Mouse (Mus musculus): Measurements from ENCODE around the gene Kcnip4. TPM values are rescaled to one million over a fixed set of nuclear protein-coding genes. Genes with fewer than 3 reads are reported as not detected.

Gene Kcnip4
- polyA plus RNA-seq, 1 experiment from 2014 or later = 4.5 TPM

DNA sequence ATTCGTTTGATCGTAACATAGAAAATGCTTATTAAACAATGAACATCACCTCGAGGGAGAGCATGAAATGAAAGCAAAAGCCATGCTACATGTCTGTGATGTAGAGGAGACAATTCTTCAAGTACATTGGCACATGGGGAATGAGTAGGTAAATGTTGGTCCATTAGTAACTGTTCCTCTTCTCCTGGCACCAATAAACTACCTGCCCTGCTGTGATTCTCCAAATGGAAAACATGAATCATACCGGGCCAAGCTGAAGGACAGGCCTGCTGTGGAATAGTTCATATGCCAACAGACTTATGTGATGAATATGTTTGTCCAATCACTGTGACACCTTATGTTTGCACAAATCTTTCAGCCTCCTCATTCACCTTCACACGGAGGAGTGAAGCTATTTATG, 429.3 kb downstream of the Kcnip4 start:
- DNase-seq (ENCODE audit: low spot score) = no peak
- H3K4me1 ChIP-seq (replicated peaks; ENCODE audit: control insufficient read depth, insufficient read depth, low read length) = no peaks in the 10 kb centered on the region
- ATAC-seq (replicated peaks; ENCODE audit: low FRiP score, low TSS enrichment, low read depth) = no peak
- H3K4me2 ChIP-seq (ENCODE audit: low read length) = no peak overlapping the region
- no peaks in the 10 kb centered on the region for H3K27me3 ChIP-seq (replicated peaks; ENCODE audit: control insufficient read depth, insufficient read depth, low read length)
- 79% methylated on average over 5 of the region's 5 CpGs for WGBS
- no peaks in the 10 kb centered on the region for H3K36me3 ChIP-seq (ENCODE audit: control insufficient read depth, insufficient read depth, low read length)
- H3K4me3 ChIP-seq (ENCODE audit: low read depth, low read length) = no peak overlapping the region
- H3K27ac ChIP-seq (ENCODE audit: low read depth) = no peak overlapping the region
- H3K9ac ChIP-seq (ENCODE audit: low read length) = no peak overlapping the region
- H3K9me3 ChIP-seq (ENCODE audit: control insufficient read depth, low read length) = no peaks in the 10 kb centered on the region

DNA sequence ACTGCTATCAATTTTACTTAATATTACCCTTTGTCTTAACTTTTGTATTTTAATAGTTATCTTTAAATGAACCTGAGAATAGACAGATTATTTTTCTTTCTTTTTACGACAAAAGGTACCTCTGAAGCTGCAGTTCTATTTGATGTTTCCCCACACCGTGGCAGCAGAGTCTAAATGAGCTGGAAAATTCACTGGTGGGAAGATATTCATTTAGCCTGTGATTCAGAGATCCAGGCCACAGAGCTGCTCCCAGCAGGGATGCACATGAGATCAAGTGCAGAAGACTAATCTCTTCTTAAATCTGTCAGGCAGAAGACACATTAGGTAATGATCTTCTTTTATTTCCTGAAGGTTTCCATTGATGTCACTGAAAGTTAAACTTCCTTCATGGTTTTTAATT, 429.8 kb downstream of the Kcnip4 start:
- H3K27ac ChIP-seq (ENCODE audit: low read depth) = no peak overlapping the region
- H3K4me3 ChIP-seq (ENCODE audit: low read depth, low read length) = no peak overlapping the region
- no peak for ATAC-seq (replicated peaks; ENCODE audit: low FRiP score, low TSS enrichment, low read depth)
- no peaks in the 10 kb centered on the region for H3K9me3 ChIP-seq (ENCODE audit: control insufficient read depth, low read length)
- H3K9ac ChIP-seq (ENCODE audit: low read length) = no peak overlapping the region
- no peaks in the 10 kb centered on the region for H3K4me1 ChIP-seq (replicated peaks; ENCODE audit: control insufficient read depth, insufficient read depth, low read length)
- H3K4me2 ChIP-seq (ENCODE audit: low read length) = no peak overlapping the region
- no peaks in the 10 kb centered on the region for H3K36me3 ChIP-seq (ENCODE audit: control insufficient read depth, insufficient read depth, low read length)
- 62% methylated on average over 2 of the region's 2 CpGs for WGBS
- no peak for DNase-seq (ENCODE audit: low spot score)
- H3K27me3 ChIP-seq (replicated peaks; ENCODE audit: control insufficient read depth, insufficient read depth, low read length) = no peaks in the 10 kb centered on the region

GRCm38 (mm10) chr5:49094306-49094705, 430.4 kb downstream of the Kcnip4 start:
- Histone ChIP-seq H3K9me3 (ENCODE audit: control insufficient read depth, low read length) (no peaks in the 10 kb centered on the region), H3K9ac (ENCODE audit: low read length) (no peak overlapping the region), H3K4me2 (ENCODE audit: low read length) (no peak overlapping the region), H3K27ac (ENCODE audit: low read depth) (no peak overlapping the region), H3K4me3 (ENCODE audit: low read depth, low read length) (no peak overlapping the region), H3K36me3 (ENCODE audit: control insufficient read depth, insufficient read depth, low read length) (no peaks in the 10 kb centered on the region), H3K4me1 (replicated peaks; ENCODE audit: control insufficient read depth, insufficient read depth, low read length) (no peaks in the 10 kb centered on the region), H3K27me3 (replicated peaks; ENCODE audit: control insufficient read depth, insufficient read depth, low read length) (no peaks in the 10 kb centered on the region)
- ATAC-seq (replicated peaks; ENCODE audit: low FRiP score, low TSS enrichment, low read depth) (no peak), DNase-seq (ENCODE audit: low spot score) (no peak)
- WGBS = 74% methylated on average over 3 of the region's 3 CpGs

GRCm38 (mm10) chr5:49090122-49090680, 434.5 kb downstream of the Kcnip4 start:
- H3K27ac ChIP-seq (ENCODE audit: low read depth) = no peak overlapping the region
- DNase-seq (ENCODE audit: low spot score) (peak; percentile 94), ATAC-seq (replicated peaks; ENCODE audit: low FRiP score, low TSS enrichment, low read depth) (peak; percentile 64)
- peak overlapping the region; percentile 36; the same call in 1 of the 2 replicates for H3K4me2 ChIP-seq (ENCODE audit: low read length)
- H3K9me3 ChIP-seq (ENCODE audit: control insufficient read depth, low read length) = no peaks in the 10 kb centered on the region
- no peaks in the 10 kb centered on the region for H3K4me1 ChIP-seq (replicated peaks; ENCODE audit: control insufficient read depth, insufficient read depth, low read length)
- 9% methylated on average over 6 of the region's 6 CpGs for WGBS
- no peak overlapping the region for H3K4me3 ChIP-seq (ENCODE audit: low read depth, low read length)
- H3K27me3 ChIP-seq (replicated peaks; ENCODE audit: control insufficient read depth, insufficient read depth, low read length) = no peaks in the 10 kb centered on the region
- no peaks in the 10 kb centered on the region for H3K36me3 ChIP-seq (ENCODE audit: control insufficient read depth, insufficient read depth, low read length)
- H3K9ac ChIP-seq (ENCODE audit: low read length) = no peak overlapping the region

DNA sequence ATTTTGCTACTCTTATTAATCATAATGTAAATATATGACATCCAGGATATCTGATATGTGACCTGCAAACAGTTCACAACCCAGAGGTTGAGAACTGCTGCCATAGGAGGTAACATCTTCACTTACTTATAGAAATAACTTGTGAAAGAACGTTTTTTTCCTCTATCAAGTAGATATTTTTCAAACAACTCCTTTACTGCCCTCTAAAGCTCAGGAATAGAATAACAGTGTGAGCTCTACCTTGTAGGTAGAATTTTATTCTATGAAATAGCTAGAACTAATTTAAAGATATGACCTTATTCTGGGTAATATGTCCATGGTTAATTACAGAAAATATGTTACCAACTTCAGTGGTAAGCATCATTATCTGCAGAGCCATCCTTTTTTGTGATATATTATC, 459.1 kb downstream of the Kcnip4 start:
- Histone ChIP-seq H3K9me3 (ENCODE audit: control insufficient read depth, low read length) (no peaks in the 10 kb centered on the region), H3K4me1 (replicated peaks; ENCODE audit: control insufficient read depth, insufficient read depth, low read length) (no peaks in the 10 kb centered on the region), H3K4me3 (ENCODE audit: low read depth, low read length) (no peak overlapping the region), H3K27me3 (replicated peaks; ENCODE audit: control insufficient read depth, insufficient read depth, low read length) (no peaks in the 10 kb centered on the region), H3K4me2 (ENCODE audit: low read length) (no peak overlapping the region), H3K9ac (ENCODE audit: low read length) (no peak overlapping the region), H3K36me3 (ENCODE audit: control insufficient read depth, insufficient read depth, low read length) (no peaks in the 10 kb centered on the region), H3K27ac (ENCODE audit: low read depth) (no peak overlapping the region)
- DNase-seq (ENCODE audit: low spot score) (no peak), ATAC-seq (replicated peaks; ENCODE audit: low FRiP score, low TSS enrichment, low read depth) (no peak)
- 27% methylated on average over 1 of the region's 1 CpGs for WGBS

- H3K9ac ChIP-seq (ENCODE audit: low read length) = no peak overlapping the region
- H3K9me3 ChIP-seq (ENCODE audit: control insufficient read depth, low read length) = no peaks in the 10 kb centered on the region
- H3K36me3 ChIP-seq (ENCODE audit: control insufficient read depth, insufficient read depth, low read length) = no peaks in the 10 kb centered on the region
- no peak overlapping the region for H3K4me2 ChIP-seq (ENCODE audit: low read length)
- H3K4me3 ChIP-seq (ENCODE audit: low read depth, low read length) = no peak overlapping the region
- H3K27me3 ChIP-seq (replicated peaks; ENCODE audit: control insufficient read depth, insufficient read depth, low read length) = no peaks in the 10 kb centered on the region
- no peaks in the 10 kb centered on the region for H3K4me1 ChIP-seq (replicated peaks; ENCODE audit: control insufficient read depth, insufficient read depth, low read length)
- no peak for DNase-seq (ENCODE audit: low spot score)
- ATAC-seq (replicated peaks; ENCODE audit: low FRiP score, low TSS enrichment, low read depth) = no peak
- no peak overlapping the region for H3K27ac ChIP-seq (ENCODE audit: low read depth)
Measured at GRCm38 (mm10) chr5:49058926-49059325, 465.8 kb downstream of the Kcnip4 start.

DNA sequence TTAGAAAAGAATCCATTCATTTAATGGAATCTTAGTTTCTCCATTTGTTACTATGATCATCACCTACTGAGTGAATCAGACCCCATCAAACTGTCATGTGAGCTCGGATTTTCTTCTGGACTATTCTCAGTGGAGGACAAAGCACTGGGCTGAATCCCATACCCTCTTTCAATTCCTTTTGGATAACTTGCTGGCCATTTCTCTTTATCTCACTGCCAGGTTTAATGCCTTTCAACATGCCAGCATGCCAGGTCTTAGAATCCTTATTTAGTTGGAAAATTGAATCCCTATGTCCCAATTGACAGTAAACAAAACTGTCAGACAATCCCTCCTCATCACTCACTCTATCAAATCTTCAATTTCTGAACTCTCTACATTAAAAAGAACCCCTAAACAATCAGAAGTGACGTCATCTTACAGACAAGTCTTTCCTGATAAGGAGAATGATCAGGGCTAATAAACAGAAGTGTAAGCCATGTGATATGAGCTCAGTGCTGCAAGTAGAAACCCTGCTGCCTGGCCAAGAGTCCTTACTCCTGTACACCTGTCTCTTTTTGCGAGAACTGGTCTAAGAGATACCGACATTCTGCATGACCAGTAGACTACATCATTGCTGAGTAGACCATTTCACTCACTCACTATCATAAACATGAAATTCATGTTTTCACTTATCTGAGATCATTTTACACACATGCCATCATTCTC, 466.9 kb downstream of the Kcnip4 start:
- H3K9ac ChIP-seq (ENCODE audit: low read length) = no peak overlapping the region
- no peak overlapping the region for H3K27ac ChIP-seq (ENCODE audit: low read depth)
- ATAC-seq (replicated peaks; ENCODE audit: low FRiP score, low TSS enrichment, low read depth) = no peak
- H3K27me3 ChIP-seq (replicated peaks; ENCODE audit: control insufficient read depth, insufficient read depth, low read length) = no peaks in the 10 kb centered on the region
- DNase-seq (ENCODE audit: low spot score) = no peak
- no peak overlapping the region for H3K4me2 ChIP-seq (ENCODE audit: low read length)
- 78% methylated on average over 4 of the region's 4 CpGs for WGBS
- H3K9me3 ChIP-seq (ENCODE audit: control insufficient read depth, low read length) = no peaks in the 10 kb centered on the region
- no peak overlapping the region for H3K4me3 ChIP-seq (ENCODE audit: low read depth, low read length)
- H3K4me1 ChIP-seq (replicated peaks; ENCODE audit: control insufficient read depth, insufficient read depth, low read length) = no peaks in the 10 kb centered on the region
- no peaks in the 10 kb centered on the region for H3K36me3 ChIP-seq (ENCODE audit: control insufficient read depth, insufficient read depth, low read length)

GRCm38 (mm10) chr5:49047960-49048359, 476.7 kb downstream of the Kcnip4 start:
- H3K27me3 ChIP-seq (replicated peaks; ENCODE audit: control insufficient read depth, insufficient read depth, low read length) = no peaks in the 10 kb centered on the region
- H3K4me1 ChIP-seq (replicated peaks; ENCODE audit: control insufficient read depth, insufficient read depth, low read length) = no peaks in the 10 kb centered on the region
- H3K4me2 ChIP-seq (ENCODE audit: low read length) = no peak overlapping the region
- H3K36me3 ChIP-seq (ENCODE audit: control insufficient read depth, insufficient read depth, low read length) = no peaks in the 10 kb centered on the region
- no peak for ATAC-seq (replicated peaks; ENCODE audit: low FRiP score, low TSS enrichment, low read depth)
- no peak overlapping the region for H3K9ac ChIP-seq (ENCODE audit: low read length)
- 71% methylated on average over 1 of the region's 1 CpGs for WGBS
- H3K4me3 ChIP-seq (ENCODE audit: low read depth, low read length) = no peak overlapping the region
- no peak overlapping the region for H3K27ac ChIP-seq (ENCODE audit: low read depth)
- no peak for DNase-seq (ENCODE audit: low spot score)
- H3K9me3 ChIP-seq (ENCODE audit: control insufficient read depth, low read length) = no peaks in the 10 kb centered on the region

DNA sequence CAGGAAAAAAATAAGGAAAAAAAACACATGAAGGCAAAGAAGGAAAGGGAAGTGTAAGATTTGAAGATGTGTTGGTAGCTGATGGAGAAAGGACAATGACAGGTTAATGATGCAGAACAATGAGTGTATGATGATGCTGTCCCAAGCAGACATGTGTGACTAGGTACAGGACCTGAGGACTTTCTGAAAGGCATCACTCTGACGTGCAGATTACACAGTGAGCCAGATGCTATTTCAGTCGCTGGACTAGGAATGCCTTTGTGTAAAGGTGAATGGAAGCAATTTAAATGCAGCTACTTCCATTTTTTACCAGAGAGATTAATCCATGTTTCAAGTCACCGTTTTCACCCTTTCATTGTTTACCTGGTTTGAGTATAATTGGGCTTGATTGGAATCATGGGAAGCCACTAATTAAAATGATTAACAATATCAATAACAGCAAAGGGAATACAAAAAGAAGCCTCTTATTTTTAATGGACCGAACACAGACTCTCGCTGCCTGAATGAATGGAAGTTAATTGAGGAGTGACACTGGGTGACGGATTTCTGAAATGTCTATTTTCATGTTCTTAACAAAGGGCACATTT, 483.4 kb downstream of the Kcnip4 start:
- Histone ChIP-seq H3K4me3 (ENCODE audit: low read depth, low read length) (no peak overlapping the region), H3K4me2 (ENCODE audit: low read length) (no peak overlapping the region), H3K27me3 (replicated peaks; ENCODE audit: control insufficient read depth, insufficient read depth, low read length) (no peaks in the 10 kb centered on the region), H3K9ac (ENCODE audit: low read length) (no peak overlapping the region), H3K27ac (ENCODE audit: low read depth) (no peak overlapping the region), H3K36me3 (ENCODE audit: control insufficient read depth, insufficient read depth, low read length) (no peaks in the 10 kb centered on the region), H3K4me1 (replicated peaks; ENCODE audit: control insufficient read depth, insufficient read depth, low read length) (no peaks in the 10 kb centered on the region), H3K9me3 (ENCODE audit: control insufficient read depth, low read length) (no peaks in the 10 kb centered on the region)
- WGBS = 70% methylated on average over 6 of the region's 6 CpGs
- ATAC-seq (replicated peaks; ENCODE audit: low FRiP score, low TSS enrichment, low read depth) = no peak
- DNase-seq (ENCODE audit: low spot score) = no peak
